Mouse (Mus musculus) forebrain, postnatal 0 days (tissue): ENCODE measurements around the gene Pld3. TPM values are rescaled to one million over a fixed set of nuclear protein-coding genes. Genes with fewer than 3 reads are reported as not detected.

Source experiments
- ATAC-seq: fragments of 200-750 bp; cut with Nextera tagmentation; 2 replicates; pipeline ENCODE4 v1.8.0; 2017; ENCODE audit warnings: mild to moderate bottlenecking, moderate library complexity
- DNase-seq: peaks from one replicate; pipeline ENCODE4 v3.0.0-alpha.2; 2015
- H3K27ac ChIP-seq: fragments of 300-500 bp; sonication (generic); 2 replicates; pipeline ENCODE4 v1.5.1; 2014; ENCODE audit warnings: low read depth, mild to moderate bottlenecking, antibody characterized with exemption, low read length, moderate library complexity, mixed read lengths
- H3K27me3 ChIP-seq: fragments of 300-500 bp; sonication (generic); 2 replicates; pipeline ENCODE4 v1.6.1; 2014; ENCODE audit warnings: mild to moderate bottlenecking, low read length, mixed read lengths; ENCODE audit not compliant: insufficient read depth
- H3K36me3 ChIP-seq: fragments of 300-500 bp; sonication (generic); 2 replicates; pipeline ENCODE4 v1.6.1; 2014; ENCODE audit warnings: mild to moderate bottlenecking, moderate library complexity; ENCODE audit not compliant: insufficient read depth
- H3K4me1 ChIP-seq: fragments of 300-500 bp; sonication (generic); 2 replicates; pipeline ENCODE4 v1.6.1; 2014; ENCODE audit warnings: antibody characterized with exemption; ENCODE audit not compliant: insufficient read depth
- H3K4me2 ChIP-seq: fragments of 300-500 bp; sonication (generic); 2 replicates; pipeline ENCODE4 v1.6.1; 2014; ENCODE audit warnings: low read depth, mild to moderate bottlenecking, moderate library complexity
- H3K4me3 ChIP-seq: fragments of 300-500 bp; sonication (generic); 2 replicates; pipeline ENCODE4 v1.5.1; 2014; ENCODE audit warnings: low read depth, low read length, mixed read lengths
- H3K9ac ChIP-seq: fragments of 300-500 bp; sonication (generic); 2 replicates; pipeline ENCODE4 v1.6.1; 2014; ENCODE audit warnings: mild to moderate bottlenecking
- H3K9me3 ChIP-seq: fragments of 300-500 bp; sonication (generic); 2 replicates; pipeline ENCODE4 v1.6.1; 2016; ENCODE audit warnings: low read length
- CTCF ChIP-seq: sonication (generic); IDR thresholded peaks from 2 replicates; pipeline ENCODE4 v1.5.1; 2016; ENCODE audit warnings: antibody characterized with exemption, control low read depth, low read depth
- WGBS: fragments of 180-500 bp; shearing (Covaris S2); extraction: QIAGEN DNeasy Blood & Tissue Kit; methylation state at CpG from one replicate; pipeline ENCODE4 v1.1.7; 2014; 5-methylcytosine and 5-hydroxymethylcytosine counted together
- polyA plus RNA-seq: library from polyadenylated mRNA; unstranded; fragments of >200 nt; fragmentation: Nextera tagmentation; extraction: Ambion mirVana; gene quantifications from 2 replicates; pipeline ENCODE4 v1.2.1, GENCODE M21; 2015
- total RNA-seq: library from RNA; depleted of rRNA; stranded (reverse); fragments of >200 nt; gene quantifications from 2 replicates; pipeline ENCODE4 v1.2.3, GENCODE M21; 2014; rRNA removed

Pld3 gene
- total and polyA plus RNA-seq, 2 experiments from 2014 or later, result 219 to 246 TPM

DNA sequence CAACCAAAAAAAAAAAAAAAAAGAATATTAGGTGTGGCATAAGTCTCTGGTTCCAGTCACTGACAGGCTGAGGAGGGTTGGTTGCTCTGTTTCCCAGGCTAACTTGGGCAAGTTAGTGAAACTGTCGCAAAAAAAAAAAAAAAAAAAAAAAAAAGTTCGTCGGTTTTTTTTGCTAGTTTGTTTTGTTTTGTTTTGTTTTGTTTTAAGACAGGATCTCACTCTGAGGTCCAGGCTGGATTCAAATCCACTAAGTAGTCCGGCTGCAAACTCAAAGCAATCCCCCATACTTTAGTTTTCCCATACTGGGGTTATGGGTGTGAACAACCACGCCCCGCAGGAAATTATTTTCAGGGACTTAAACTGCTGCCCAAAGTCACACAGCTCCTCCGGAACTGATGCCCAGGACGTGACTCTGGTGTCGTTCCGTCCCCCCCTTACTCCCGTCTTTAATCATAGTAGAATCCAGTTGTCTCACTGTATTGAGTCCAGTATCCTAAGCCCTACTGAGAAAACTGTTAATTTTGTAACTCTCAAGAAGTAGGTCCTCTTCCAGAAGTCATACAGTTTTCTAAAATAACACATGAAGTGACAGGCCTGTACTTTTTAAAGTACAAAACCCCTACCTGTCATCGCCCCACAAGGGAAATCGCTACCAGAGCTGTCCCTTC is 66.8 kb downstream of the Pld3 start:
- Histone ChIP-seq H3K9ac (peak overlapping the region; percentile 83), H3K9me3 (no peaks in the 10 kb centered on the region), H3K27ac (peak overlapping the region; percentile 90; the same call in 1 of the 2 replicates), H3K36me3 (no peaks in the 10 kb centered on the region), H3K4me3 (peak overlapping the region; percentile 82), H3K4me2 (peak overlapping the region; percentile 57), H3K4me1 (peaks cover 5% of the 10 kb centered on the region; the same call in 1 of the 2 replicates), H3K27me3 (no peaks in the 10 kb centered on the region)
- ATAC-seq, result peak; percentile 2
- WGBS, result 5% methylated on average over 13 of the region's 13 CpGs
- TF ChIP-seq CTCF, result no peak
- no peak for DNase-seq

GRCm38 (mm10) chr7:27483860-27484259 is 69.2 kb downstream of the Pld3 start:
- peaks cover 5% of the 10 kb centered on the region; the same call in 1 of the 2 replicates for H3K4me1 ChIP-seq
- H3K4me3 ChIP-seq, result no peak overlapping the region
- no peaks in the 10 kb centered on the region for H3K27me3 ChIP-seq
- TF ChIP-seq CTCF, result no peak
- no peak for DNase-seq
- no peaks in the 10 kb centered on the region for H3K9me3 ChIP-seq
- ATAC-seq, result no peak
- H3K36me3 ChIP-seq, result no peaks in the 10 kb centered on the region
- no peak overlapping the region for H3K27ac ChIP-seq
- no peak overlapping the region for H3K9ac ChIP-seq
- 77% methylated on average over 4 of the region's 4 CpGs for WGBS
- no peak overlapping the region for H3K4me2 ChIP-seq

Other genes with a start within 250 kb of the Pld3 start
- 13.4 and 26.7 TPM in 2 replicates for gene Ltbp4, start 215.5 kb downstream of the Pld3 start, total RNA-seq
- 8.3 and 11.7 TPM in 2 replicates for gene Ltbp4, start 215.5 kb downstream of the Pld3 start, polyA plus RNA-seq
- gene Shkbp1, start 197.2 kb downstream of the Pld3 start, total RNA-seq, result 30.2 and 35.6 TPM in 2 replicates
- 31.8 and 33.1 TPM in 2 replicates for gene Shkbp1, start 197.2 kb downstream of the Pld3 start, polyA plus RNA-seq
- not detected in 2 replicates for gene Gm20479, start 195.8 kb downstream of the Pld3 start, total RNA-seq
- gene Gm20479, start 195.8 kb downstream of the Pld3 start, polyA plus RNA-seq, result not detected in 2 replicates
- 18.8 and 22.3 TPM in 2 replicates for gene Sptbn4, start 105.5 kb downstream of the Pld3 start, total RNA-seq
- 2.5 and 3.8 TPM in 2 replicates for gene Sptbn4, start 105.5 kb downstream of the Pld3 start, polyA plus RNA-seq
- 11.6 and 14.3 TPM in 2 replicates for gene Blvrb, start 105.2 kb downstream of the Pld3 start, total RNA-seq
- 16.3 and 18.9 TPM in 2 replicates for gene Blvrb, start 105.2 kb downstream of the Pld3 start, polyA plus RNA-seq
- 1.8 and 5.5 TPM in 2 replicates for gene Sertad3, start 79.5 kb downstream of the Pld3 start, total RNA-seq
- 4.3 and 4.9 TPM in 2 replicates for gene Sertad3, start 79.5 kb downstream of the Pld3 start, polyA plus RNA-seq
- 5.2 and 6.3 TPM in 2 replicates for gene Sertad1, start 66.3 kb downstream of the Pld3 start, total RNA-seq
- gene Sertad1, start 66.3 kb downstream of the Pld3 start, polyA plus RNA-seq, result 6.3 and 7.4 TPM in 2 replicates
- gene Prx, start 53.9 kb downstream of the Pld3 start, total RNA-seq, result 1.9 and 2.4 TPM in 2 replicates
- gene Prx, start 53.9 kb downstream of the Pld3 start, polyA plus RNA-seq, result 1.1 and 1.4 TPM in 2 replicates
- gene Hipk4, start 30.0 kb downstream of the Pld3 start, total RNA-seq, result 0.38 and 0.95 TPM in 2 replicates
- 0.27 and 0.49 TPM in 2 replicates for gene Hipk4, start 30.0 kb downstream of the Pld3 start, polyA plus RNA-seq
- gene 2310022A10Rik, start within 50 bp of the Pld3 start, total RNA-seq, result 7.5 and 8.7 TPM in 2 replicates
- 26.3 and 28.1 TPM in 2 replicates for gene 2310022A10Rik, start within 50 bp of the Pld3 start, polyA plus RNA-seq
- 61.1 and 64.2 TPM in 2 replicates for gene Akt2, start 38.3 kb upstream of the Pld3 start, total RNA-seq
- 53.7 and 53.9 TPM in 2 replicates for gene Akt2, start 38.3 kb upstream of the Pld3 start, polyA plus RNA-seq
- gene Ttc9b, start 100.7 kb upstream of the Pld3 start, total RNA-seq, result 95.8 and 111 TPM in 2 replicates
- 116 and 118 TPM in 2 replicates for gene Ttc9b, start 100.7 kb upstream of the Pld3 start, polyA plus RNA-seq
- 117 and 126 TPM in 2 replicates for gene Map3k10, start 121.4 kb upstream of the Pld3 start, total RNA-seq
- gene Map3k10, start 121.4 kb upstream of the Pld3 start, polyA plus RNA-seq, result 20.8 and 22.5 TPM in 2 replicates
- gene Zfp607b, start 136.1 kb upstream of the Pld3 start, total RNA-seq, result 8.5 and 10.6 TPM in 2 replicates
- gene Zfp607b, start 136.1 kb upstream of the Pld3 start, polyA plus RNA-seq, result 5.7 and 6.5 TPM in 2 replicates
- 41.3 and 46.0 TPM in 2 replicates for gene Zfp60, start 178.2 kb upstream of the Pld3 start, total RNA-seq
- gene Zfp60, start 178.2 kb upstream of the Pld3 start, polyA plus RNA-seq, result 24.3 and 44.3 TPM in 2 replicates